Mouse (Mus musculus) liver, embryonic 15.5 days (tissue): ENCODE results near the gene Cadps2. TPM values are rescaled to one million over a fixed set of nuclear protein-coding genes. Genes with fewer than 3 reads are reported as not detected.

Experiments used
- ATAC-seq: fragments of 200-750 bp; cut with Nextera tagmentation; 2 replicates; pipeline ENCODE4 v1.8.0; 2017; ENCODE audit warnings: moderate number of reproducible peaks, mild to moderate bottlenecking, moderate library complexity; ENCODE audit not compliant: insufficient read depth
- H3K27ac ChIP-seq: fragments of 300-500 bp; sonication (generic); replicated peaks from 2 replicates; pipeline ENCODE4 v1.5.1; 2015; ENCODE audit warnings: mild to moderate bottlenecking, inconsistent platforms
- H3K27me3 ChIP-seq: fragments of 300-500 bp; sonication (generic); 2 replicates; pipeline ENCODE4 v1.6.1; 2015; ENCODE audit warnings: mild to moderate bottlenecking, inconsistent platforms
- H3K36me3 ChIP-seq: fragments of 300-500 bp; sonication (generic); replicated peaks from 2 replicates; pipeline ENCODE4 v1.6.1; 2015; ENCODE audit warnings: moderate library complexity, mild to moderate bottlenecking, inconsistent platforms
- H3K4me1 ChIP-seq: fragments of 300-500 bp; sonication (generic); replicated peaks from 2 replicates; pipeline ENCODE4 v1.6.1; 2015; ENCODE audit warnings: inconsistent platforms
- H3K4me2 ChIP-seq: fragments of 300-500 bp; sonication (generic); 2 replicates; pipeline ENCODE4 v1.6.1; 2015; ENCODE audit warnings: moderate library complexity, mild to moderate bottlenecking, inconsistent platforms
- H3K4me3 ChIP-seq: fragments of 300-500 bp; sonication (generic); replicated peaks from 2 replicates; pipeline ENCODE4 v1.5.1; 2015; ENCODE audit warnings: mild to moderate bottlenecking, inconsistent platforms
- H3K9ac ChIP-seq: fragments of 300-500 bp; sonication (generic); 2 replicates; pipeline ENCODE4 v1.6.1; 2015; ENCODE audit warnings: moderate library complexity, mild to moderate bottlenecking, inconsistent platforms
- H3K9me3 ChIP-seq: fragments of 300-500 bp; sonication (generic); replicated peaks from 2 replicates; pipeline ENCODE4 v1.6.1; 2016; ENCODE audit warnings: inconsistent platforms
- WGBS: fragments of 180-500 bp; shearing (Covaris S2); methylation state at CpG from one replicate; pipeline ENCODE4 v1.1.7; 2015; ENCODE audit warnings: mixed read lengths; ENCODE audit not compliant: insufficient replicate concordance; 5-methylcytosine and 5-hydroxymethylcytosine counted together
- polyA plus RNA-seq: library from polyadenylated mRNA; unstranded; fragments of >200 nt; fragmentation: Nextera tagmentation; extraction: Ambion mirVana; gene quantifications from 2 replicates; pipeline ENCODE4 v1.2.1, GENCODE M21; 2015

Gene Cadps2
- polyA plus RNA-seq, 1 experiment from 2014 or later, result 0.05 TPM

DNA sequence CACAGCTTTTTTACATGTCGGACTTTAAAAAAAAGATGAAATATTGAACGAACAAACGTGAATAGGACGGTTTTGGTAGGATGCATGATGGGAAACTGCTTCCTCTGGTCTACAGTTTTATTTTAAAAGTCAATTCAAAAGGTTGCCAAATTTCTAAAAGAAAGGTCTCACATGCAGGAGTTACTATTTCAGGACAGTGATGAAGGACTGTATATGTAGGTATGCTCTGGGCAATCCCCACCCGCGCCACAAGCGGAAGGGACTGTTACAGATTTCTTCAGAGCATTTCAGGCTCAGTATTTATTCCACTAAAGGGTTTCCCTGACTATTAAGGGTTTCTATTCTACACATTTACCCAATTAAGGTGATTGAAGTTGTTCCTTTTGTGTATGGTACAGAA, 1.6 kb downstream of the Cadps2 start:
- H3K4me1 ChIP-seq, result no peaks in the 10 kb centered on the region
- WGBS, result 75% methylated on average over 7 of the region's 7 CpGs
- no peak overlapping the region for H3K9ac ChIP-seq
- H3K4me2 ChIP-seq, result no peak overlapping the region
- peaks cover 42% of the 10 kb centered on the region for H3K27me3 ChIP-seq
- no peaks in the 10 kb centered on the region for H3K9me3 ChIP-seq
- no peak for ATAC-seq
- H3K27ac ChIP-seq, result no peak overlapping the region
- no peaks in the 10 kb centered on the region for H3K36me3 ChIP-seq
- H3K4me3 ChIP-seq, result no peak overlapping the region

DNA sequence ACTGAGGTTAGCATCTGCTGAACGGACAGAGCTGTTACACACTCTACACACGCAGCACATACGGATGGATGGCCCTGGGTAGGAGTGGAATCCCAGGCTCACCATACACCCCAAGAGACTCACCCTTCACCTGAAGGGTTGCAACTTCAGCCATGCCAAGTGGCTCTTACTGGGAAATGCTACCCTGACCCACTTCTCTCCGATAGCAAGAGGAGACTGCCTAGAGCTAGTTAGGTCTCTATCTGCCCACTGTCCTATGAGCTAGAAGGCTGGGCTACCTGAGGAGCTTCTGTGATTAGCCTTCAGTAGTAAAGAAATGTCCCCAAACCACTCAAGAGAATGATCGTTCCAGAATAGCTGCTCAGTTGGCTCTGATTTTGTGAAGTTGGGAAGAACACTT, 2.1 kb downstream of the Cadps2 start:
- Histone ChIP-seq H3K27me3 (peaks cover 42% of the 10 kb centered on the region), H3K36me3 (no peaks in the 10 kb centered on the region), H3K4me1 (no peaks in the 10 kb centered on the region), H3K4me3 (no peak overlapping the region), H3K9ac (no peak overlapping the region), H3K9me3 (no peaks in the 10 kb centered on the region), H3K27ac (no peak overlapping the region), H3K4me2 (no peak overlapping the region)
- 63% methylated on average over 5 of the region's 5 CpGs for WGBS
- no peak for ATAC-seq

GRCm38 (mm10) chr6:23836694-23837093, 2.5 kb downstream of the Cadps2 start:
- 46% methylated on average over 2 of the region's 2 CpGs for WGBS
- no peak for ATAC-seq
- Histone ChIP-seq H3K4me3 (no peak overlapping the region), H3K36me3 (no peaks in the 10 kb centered on the region), H3K4me1 (no peaks in the 10 kb centered on the region), H3K27ac (no peak overlapping the region), H3K9me3 (no peaks in the 10 kb centered on the region), H3K4me2 (no peak overlapping the region), H3K27me3 (peaks cover 42% of the 10 kb centered on the region), H3K9ac (no peak overlapping the region)

DNA sequence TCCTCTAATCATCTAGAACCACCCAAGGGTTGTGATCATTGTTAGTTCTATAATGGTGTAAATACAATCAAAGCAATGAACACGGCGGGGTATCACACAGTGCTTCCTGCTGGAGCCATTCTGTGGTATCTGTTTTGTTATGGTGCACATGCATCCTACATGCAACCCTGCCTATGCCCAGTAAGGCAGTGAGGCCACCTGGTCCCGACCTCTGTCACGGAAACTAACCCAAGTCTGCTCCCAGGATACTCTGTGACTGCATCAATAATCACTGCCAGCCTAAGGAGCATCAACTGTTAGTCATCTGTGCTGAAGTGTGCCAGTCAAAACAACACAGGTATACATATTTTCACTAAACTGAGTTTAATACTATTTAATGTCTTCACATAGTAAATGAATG, 3.7 kb downstream of the Cadps2 start:
- Histone ChIP-seq H3K4me1 (no peaks in the 10 kb centered on the region), H3K4me3 (no peak overlapping the region), H3K36me3 (no peaks in the 10 kb centered on the region), H3K4me2 (no peak overlapping the region), H3K27ac (no peak overlapping the region), H3K9me3 (no peaks in the 10 kb centered on the region), H3K27me3 (peaks cover 37% of the 10 kb centered on the region), H3K9ac (no peak overlapping the region)
- no peak for ATAC-seq
- WGBS, result 54% methylated on average over 4 of the region's 4 CpGs

DNA sequence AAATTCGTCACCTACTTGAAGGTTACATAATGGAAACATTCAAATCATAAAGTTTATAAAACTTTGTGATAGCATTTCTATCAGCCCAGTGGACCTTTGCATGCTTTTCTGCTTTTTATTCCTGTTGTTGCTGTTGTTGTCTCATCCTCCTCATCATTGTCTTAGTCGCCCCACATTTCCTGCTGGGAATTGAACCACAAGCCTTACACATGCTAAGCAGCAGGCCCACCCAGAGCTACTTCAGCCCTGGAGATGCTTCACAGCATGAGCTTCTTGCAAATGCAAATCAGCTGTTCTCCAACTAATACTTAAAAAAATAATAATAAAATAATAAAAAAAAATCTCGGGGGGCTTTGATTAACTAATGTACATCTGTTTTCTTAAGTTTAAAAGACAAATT, 8.5 kb downstream of the Cadps2 start:
- H3K36me3 ChIP-seq, result no peaks in the 10 kb centered on the region
- no peaks in the 10 kb centered on the region for H3K4me1 ChIP-seq
- WGBS, result 40% methylated on average over 3 of the region's 3 CpGs
- no peak overlapping the region for H3K4me2 ChIP-seq
- H3K4me3 ChIP-seq, result no peak overlapping the region
- no peak for ATAC-seq
- H3K27me3 ChIP-seq, result no peaks in the 10 kb centered on the region
- H3K9ac ChIP-seq, result no peak overlapping the region
- no peak overlapping the region for H3K27ac ChIP-seq
- H3K9me3 ChIP-seq, result no peaks in the 10 kb centered on the region

DNA sequence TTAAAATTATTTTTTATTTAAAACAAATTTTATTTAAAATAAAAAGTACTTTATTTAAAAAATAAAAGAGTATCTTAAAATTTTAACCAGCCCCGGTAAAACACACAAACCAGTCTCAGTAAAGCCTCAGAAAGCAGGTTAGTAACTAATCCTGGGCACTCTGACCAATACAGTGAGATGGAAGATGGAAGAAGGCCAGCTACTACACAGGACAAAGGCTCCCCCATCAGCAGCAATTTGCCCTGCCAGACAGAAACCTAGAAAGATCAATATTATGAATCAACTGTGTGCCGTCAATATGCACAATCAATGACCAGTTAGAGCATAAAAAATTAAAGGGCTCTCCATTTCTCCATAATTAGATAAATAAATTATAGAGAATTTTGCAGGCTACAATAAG, 9.9 kb downstream of the Cadps2 start:
- Histone ChIP-seq H3K4me3 (no peak overlapping the region), H3K4me1 (no peaks in the 10 kb centered on the region), H3K27ac (no peak overlapping the region), H3K4me2 (no peak overlapping the region), H3K27me3 (no peaks in the 10 kb centered on the region), H3K9ac (no peak overlapping the region), H3K9me3 (no peaks in the 10 kb centered on the region), H3K36me3 (no peaks in the 10 kb centered on the region)
- 61% methylated on average over 2 of the region's 2 CpGs for WGBS
- no peak for ATAC-seq

- no peak overlapping the region for H3K4me3 ChIP-seq
- H3K27me3 ChIP-seq, result no peaks in the 10 kb centered on the region
- ATAC-seq, result no peak
- H3K9ac ChIP-seq, result no peak overlapping the region
- H3K4me1 ChIP-seq, result no peaks in the 10 kb centered on the region
- WGBS, result 65% methylated on average over 5 of the region's 5 CpGs
- no peaks in the 10 kb centered on the region for H3K9me3 ChIP-seq
- H3K4me2 ChIP-seq, result no peak overlapping the region
- no peak overlapping the region for H3K27ac ChIP-seq
- H3K36me3 ChIP-seq, result no peaks in the 10 kb centered on the region
These were observed 17.4 kb downstream of the Cadps2 start for GRCm38 (mm10) chr6:23821819-23822218.

DNA sequence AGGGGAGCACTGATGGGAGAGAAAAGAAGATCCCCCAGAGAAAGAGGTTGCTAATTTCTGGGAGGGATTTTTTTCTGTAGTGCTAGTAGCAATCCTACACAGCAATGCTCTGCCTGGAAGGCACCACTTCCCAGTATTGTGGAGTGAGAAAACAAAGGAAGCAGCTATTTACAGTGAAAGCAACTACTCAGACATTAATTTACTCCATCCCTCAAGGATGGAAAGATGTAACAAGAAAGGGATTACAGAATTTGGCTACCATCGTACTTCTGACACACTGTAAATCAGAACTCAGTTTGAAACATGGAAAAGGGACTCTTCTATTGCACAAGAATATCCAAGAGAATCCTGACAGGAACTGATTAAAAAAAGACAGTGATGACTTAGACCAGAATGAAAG, 29.1 kb downstream of the Cadps2 start:
- H3K27me3 ChIP-seq, result no peaks in the 10 kb centered on the region
- H3K36me3 ChIP-seq, result no peaks in the 10 kb centered on the region
- H3K9ac ChIP-seq, result no peak overlapping the region
- WGBS, result 54% methylated on average over 1 of the region's 1 CpGs
- no peak overlapping the region for H3K27ac ChIP-seq
- no peak overlapping the region for H3K4me2 ChIP-seq
- H3K4me1 ChIP-seq, result no peaks in the 10 kb centered on the region
- no peak for ATAC-seq
- H3K9me3 ChIP-seq, result no peaks in the 10 kb centered on the region
- no peak overlapping the region for H3K4me3 ChIP-seq

DNA sequence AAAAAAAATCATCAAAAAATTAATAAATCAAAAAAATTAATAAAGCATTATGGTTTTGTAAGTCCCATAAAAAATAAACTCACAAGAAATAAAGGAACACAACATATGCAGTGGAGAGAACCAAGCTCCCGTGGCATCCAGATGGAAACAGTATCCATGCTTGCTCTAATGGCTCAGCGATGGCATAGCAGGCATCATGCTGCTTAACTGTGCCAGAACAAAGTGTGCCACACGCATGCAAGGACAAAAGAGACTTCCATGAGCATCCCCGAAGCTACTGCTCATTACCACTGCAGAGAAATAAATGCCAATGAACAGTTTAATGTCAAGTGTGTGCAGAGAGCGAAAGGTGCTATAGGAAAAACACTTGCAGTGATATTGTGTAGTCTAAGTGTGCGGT, 29.9 kb downstream of the Cadps2 start:
- Histone ChIP-seq H3K27ac (no peak overlapping the region), H3K27me3 (no peaks in the 10 kb centered on the region), H3K4me2 (no peak overlapping the region), H3K4me3 (no peak overlapping the region), H3K9ac (no peak overlapping the region), H3K36me3 (no peaks in the 10 kb centered on the region), H3K9me3 (no peaks in the 10 kb centered on the region), H3K4me1 (no peaks in the 10 kb centered on the region)
- no peak for ATAC-seq
- 57% methylated on average over 6 of the region's 6 CpGs for WGBS

- H3K36me3 ChIP-seq, result no peaks in the 10 kb centered on the region
- no peak overlapping the region for H3K4me2 ChIP-seq
- H3K27ac ChIP-seq, result no peak overlapping the region
- H3K4me3 ChIP-seq, result no peak overlapping the region
- H3K9me3 ChIP-seq, result no peaks in the 10 kb centered on the region
- H3K9ac ChIP-seq, result no peak overlapping the region
- ATAC-seq, result no peak
- H3K4me1 ChIP-seq, result no peaks in the 10 kb centered on the region
- WGBS, result 78% methylated on average over 7 of the region's 7 CpGs
- no peaks in the 10 kb centered on the region for H3K27me3 ChIP-seq
These were observed 33.9 kb downstream of the Cadps2 start for GRCm38 (mm10) chr6:23805333-23805732.

- Histone ChIP-seq H3K27me3 (no peaks in the 10 kb centered on the region), H3K4me2 (no peak overlapping the region), H3K9me3 (no peaks in the 10 kb centered on the region), H3K4me3 (no peak overlapping the region), H3K36me3 (no peaks in the 10 kb centered on the region), H3K4me1 (no peaks in the 10 kb centered on the region), H3K9ac (no peak overlapping the region), H3K27ac (no peak overlapping the region)
- no peak for ATAC-seq
- WGBS, result 53% methylated on average over 3 of the region's 3 CpGs
These were observed 47.4 kb downstream of the Cadps2 start for GRCm38 (mm10) chr6:23791822-23792221.

- H3K4me3 ChIP-seq, result no peak overlapping the region
- H3K9me3 ChIP-seq, result no peaks in the 10 kb centered on the region
- H3K36me3 ChIP-seq, result no peaks in the 10 kb centered on the region
- WGBS, result 12% methylated on average over 1 of the region's 1 CpGs
- no peaks in the 10 kb centered on the region for H3K4me1 ChIP-seq
- ATAC-seq, result no peak
- no peaks in the 10 kb centered on the region for H3K27me3 ChIP-seq
- H3K9ac ChIP-seq, result no peak overlapping the region
- no peak overlapping the region for H3K4me2 ChIP-seq
- H3K27ac ChIP-seq, result no peak overlapping the region
These were observed 61.6 kb downstream of the Cadps2 start for GRCm38 (mm10) chr6:23777641-23778040.
